Mouse (Mus musculus) mouse trophoblast stem cell (cell line): ENCODE measurements around the gene Btn2a2.

Source experiments
- in situ Hi-C, 2 experiments: fragments of 300-500 bp; cut with MseI, MboI; formaldehyde crosslinking; loops; 2 replicates in 1 of 2; 3 replicates in 1 of 2; pipeline ENCODE4 v1.15.1; 2025

Btn2a2 gene

GRCm38 (mm10) chr13:23453926-23454325 lies 34.7 kb downstream of the Btn2a2 start:
- in situ Hi-C loops = no loop called here

- in situ Hi-C loops = no loop called here
Measured at GRCm38 (mm10) chr13:23453362-23453862, 35.2 kb downstream of the Btn2a2 start.

GRCm38 (mm10) chr13:23450398-23450797 lies 38.3 kb downstream of the Btn2a2 start:
- in situ Hi-C loops = no loop called here

GRCm38 (mm10) chr13:23449235-23450095 lies 39.2 kb downstream of the Btn2a2 start:
- in situ Hi-C loops = loop anchor here in 1 of 2 experiments (25.0 kb wide), 1 partner anchor 1512 kb away; the partner anchor contains the start of gene Zfp184

- in situ Hi-C loops = loop anchor here in 1 of 2 experiments (25.0 kb wide), 1 partner anchor 1511 kb away; the partner anchor contains the start of gene Zfp184
Measured at GRCm38 (mm10) chr13:23448758-23449157, 39.9 kb downstream of the Btn2a2 start.

- in situ Hi-C loops = loop anchor here in 1 of 2 experiments (25.0 kb wide), 1 partner anchor 1509 kb away; the partner anchor contains the start of gene Zfp184
Measured at GRCm38 (mm10) chr13:23446498-23446952, 42.1 kb downstream of the Btn2a2 start.

GRCm38 (mm10) chr13:23445561-23446320 lies 42.9 kb downstream of the Btn2a2 start:
- in situ Hi-C loops = loop anchor here in 1 of 2 experiments (25.0 kb wide), 1 partner anchor 1508 kb away; the partner anchor contains the start of gene Zfp184

GRCm38 (mm10) chr13:23445156-23445555 lies 43.5 kb downstream of the Btn2a2 start:
- in situ Hi-C loops = loop anchor here in 1 of 2 experiments (25.0 kb wide), 1 partner anchor 1508 kb away; the partner anchor contains the start of gene Zfp184

- in situ Hi-C loops = loop anchor here in 1 of 2 experiments (25.0 kb wide), 1 partner anchor 1507 kb away; the partner anchor contains the start of gene Zfp184
Measured at GRCm38 (mm10) chr13:23444451-23444850, 44.2 kb downstream of the Btn2a2 start.

- in situ Hi-C loops = loop anchor here (5.0 to 25.0 kb wide), 5 partner anchors 77 to 1585 kb away; partner anchors contain the start of genes Hist1h2ah (in 1 of the 2), Hist1h2bk (in 1 of the 2) and Zfp184 (in 1 of the 2)
Measured at GRCm38 (mm10) chr13:23439901-23440300, 48.8 kb downstream of the Btn2a2 start.

GRCm38 (mm10) chr13:23438521-23438920 lies 50.1 kb downstream of the Btn2a2 start:
- in situ Hi-C loops = loop anchor here (5.0 to 25.0 kb wide), 5 partner anchors 79 to 1584 kb away; partner anchors contain the start of genes Hist1h2ah (in 1 of the 2), Hist1h2bk (in 1 of the 2) and Zfp184 (in 1 of the 2)

- in situ Hi-C loops = loop anchor here (5.0 to 25.0 kb wide), 5 partner anchors 79 to 1583 kb away; partner anchors contain the start of genes Hist1h2ah (in 1 of the 2), Hist1h2bk (in 1 of the 2) and Zfp184 (in 1 of the 2)
Measured at GRCm38 (mm10) chr13:23437908-23438307, 50.7 kb downstream of the Btn2a2 start.

GRCm38 (mm10) chr13:23436861-23437822 lies 51.5 kb downstream of the Btn2a2 start:
- in situ Hi-C loops = loop anchor here (5.0 to 25.0 kb wide), 5 partner anchors 80 to 1582 kb away; partner anchors contain the start of genes Hist1h2ah (in 1 of the 2), Hist1h2bk (in 1 of the 2) and Zfp184 (in 1 of the 2)

- in situ Hi-C loops = loop anchor here (5.0 to 25.0 kb wide), 5 partner anchors 81 to 1581 kb away; partner anchors contain the start of genes Hist1h2ah (in 1 of the 2), Hist1h2bk (in 1 of the 2) and Zfp184 (in 1 of the 2)
Measured at GRCm38 (mm10) chr13:23436231-23436661, 52.4 kb downstream of the Btn2a2 start.

GRCm38 (mm10) chr13:23435676-23436075 lies 53.0 kb downstream of the Btn2a2 start:
- in situ Hi-C loops = loop anchor here (5.0 to 25.0 kb wide), 5 partner anchors 82 to 1581 kb away; partner anchors contain the start of genes Hist1h2ah (in 1 of the 2), Hist1h2bk (in 1 of the 2) and Zfp184 (in 1 of the 2)

GRCm38 (mm10) chr13:23435241-23435640 lies 53.4 kb downstream of the Btn2a2 start:
- in situ Hi-C loops = loop anchor here (5.0 to 25.0 kb wide), 5 partner anchors 82 to 1580 kb away; partner anchors contain the start of genes Hist1h2ah (in 1 of the 2), Hist1h2bk (in 1 of the 2) and Zfp184 (in 1 of the 2)

- in situ Hi-C loops = loop anchor here (10.0 to 25.0 kb wide), 4 partner anchors 1400 to 1580 kb away; partner anchors contain the start of genes Hist1h2ah (in 1 of the 2), Hist1h2bk (in 1 of the 2) and Zfp184 (in 1 of the 2)
Measured at GRCm38 (mm10) chr13:23434426-23434825, 54.2 kb downstream of the Btn2a2 start.

- in situ Hi-C loops = loop anchor here (10.0 to 25.0 kb wide), 4 partner anchors 1399 to 1579 kb away; partner anchors contain the start of genes Hist1h2ah (in 1 of the 2), Hist1h2bk (in 1 of the 2) and Zfp184 (in 1 of the 2)
Measured at GRCm38 (mm10) chr13:23433801-23434200, 54.9 kb downstream of the Btn2a2 start.
